Mouse (Mus musculus) G1E-ER4 (cell line): Measurements from ENCODE around the gene Cdh11. TPM values are rescaled to one million over a fixed set of nuclear protein-coding genes. Genes with fewer than 3 reads are reported as not detected.

ENCODE experiments used
- GATA1 ChIP-seq: IDR thresholded peaks from one replicate; pipeline ENCODE4 v1.8.0; 2012; ENCODE audit warnings: low read length, inconsistent platforms
- polyA plus RNA-seq: library from polyadenylated mRNA; stranded (reverse); fragments of >175 nt; gene quantifications from 2 replicates; pipeline ENCODE4 v1.2.3, GENCODE M21; 2012

The Cdh11 gene
- polyA plus RNA-seq, 1 experiment: not detected

GRCm38 (mm10) chr8:102738395-102738794 lies 47.0 kb downstream of the Cdh11 start:
- TF ChIP-seq GATA1: no peak

- TF ChIP-seq GATA1: no peak
Measured at GRCm38 (mm10) chr8:102734419-102734818, 51.0 kb downstream of the Cdh11 start.

GRCm38 (mm10) chr8:102726206-102726935 lies 59.1 kb downstream of the Cdh11 start:
- no peak for TF ChIP-seq GATA1

GRCm38 (mm10) chr8:102725496-102725895 lies 59.9 kb downstream of the Cdh11 start:
- TF ChIP-seq GATA1: no peak

GRCm38 (mm10) chr8:102715956-102716355 lies 69.5 kb downstream of the Cdh11 start:
- TF ChIP-seq GATA1: no peak

GRCm38 (mm10) chr8:102707305-102707704 lies 78.1 kb downstream of the Cdh11 start:
- TF ChIP-seq GATA1: no peak

GRCm38 (mm10) chr8:102705376-102705905 lies 80.0 kb downstream of the Cdh11 start:
- no peak for TF ChIP-seq GATA1

- no peak for TF ChIP-seq GATA1
Measured at GRCm38 (mm10) chr8:102700245-102700644, 85.2 kb downstream of the Cdh11 start.

GRCm38 (mm10) chr8:102698232-102698837 lies 87.1 kb downstream of the Cdh11 start:
- TF ChIP-seq GATA1: no peak

- no peak for TF ChIP-seq GATA1
Measured at GRCm38 (mm10) chr8:102693465-102693864, 92.0 kb downstream of the Cdh11 start.

- TF ChIP-seq GATA1: no peak
Measured at GRCm38 (mm10) chr8:102685023-102685422, 100.4 kb downstream of the Cdh11 start.

GRCm38 (mm10) chr8:102677148-102677547 lies 108.3 kb downstream of the Cdh11 start:
- no peak for TF ChIP-seq GATA1

GRCm38 (mm10) chr8:102656529-102656928 lies 128.9 kb downstream of the Cdh11 start:
- TF ChIP-seq GATA1: no peak

GRCm38 (mm10) chr8:102651964-102652363 lies 133.5 kb downstream of the Cdh11 start:
- no peak for TF ChIP-seq GATA1

- no peak for TF ChIP-seq GATA1
Measured at GRCm38 (mm10) chr8:102627151-102627550, 158.3 kb downstream of the Cdh11 start.

- no peak for TF ChIP-seq GATA1
Measured at GRCm38 (mm10) chr8:102612146-102612545, 173.3 kb downstream of the Cdh11 start.

GRCm38 (mm10) chr8:102601327-102601726 lies 184.1 kb downstream of the Cdh11 start:
- TF ChIP-seq GATA1: no peak
